Mouse (Mus musculus): ENCODE results near the gene Smg9.

The Smg9 gene

GRCm38 (mm10) chr7:24408186-24408585 is 8.8 kb downstream of the Smg9 start:
- no peak for DNase-seq (ENCODE audit: low read depth, low spot score)

GRCm38 (mm10) chr7:24410123-24410522 is 10.7 kb downstream of the Smg9 start:
- DNase-seq (ENCODE audit: low read depth, low spot score), result no peak

GRCm38 (mm10) chr7:24410831-24411230 is 11.4 kb downstream of the Smg9 start:
- DNase-seq (ENCODE audit: low read depth, low spot score), result no peak

- DNase-seq (ENCODE audit: low read depth, low spot score), result no peak
Observed at GRCm38 (mm10) chr7:24413630-24414029, 14.2 kb downstream of the Smg9 start.

- no peak for DNase-seq (ENCODE audit: low read depth, low spot score)
Observed at GRCm38 (mm10) chr7:24415261-24415660, 15.8 kb downstream of the Smg9 start.

GRCm38 (mm10) chr7:24419579-24419978 is 20.2 kb downstream of the Smg9 start:
- no peak for DNase-seq (ENCODE audit: low read depth, low spot score)

- no peak for DNase-seq (ENCODE audit: low read depth, low spot score)
Observed at GRCm38 (mm10) chr7:24421648-24422047, 22.2 kb downstream of the Smg9 start.

GRCm38 (mm10) chr7:24422251-24422650 is 22.8 kb downstream of the Smg9 start:
- DNase-seq (ENCODE audit: low read depth, low spot score), result no peak

GRCm38 (mm10) chr7:24423107-24423763 is 23.8 kb downstream of the Smg9 start:
- DNase-seq (ENCODE audit: low read depth, low spot score), result no peak

- no peak for DNase-seq (ENCODE audit: low read depth, low spot score)
Observed at GRCm38 (mm10) chr7:24423956-24424732, 24.7 kb downstream of the Smg9 start.

- no peak for DNase-seq (ENCODE audit: low read depth, low spot score)
Observed at GRCm38 (mm10) chr7:24425919-24426318, 26.5 kb downstream of the Smg9 start.

- no peak for DNase-seq (ENCODE audit: low read depth, low spot score)
Observed at GRCm38 (mm10) chr7:24427168-24427567, 27.7 kb downstream of the Smg9 start.

GRCm38 (mm10) chr7:24428725-24429124 is 29.3 kb downstream of the Smg9 start:
- no peak for DNase-seq (ENCODE audit: low read depth, low spot score)

GRCm38 (mm10) chr7:24429413-24430112 is 30.1 kb downstream of the Smg9 start:
- DNase-seq (ENCODE audit: low read depth, low spot score), result no peak

- DNase-seq (ENCODE audit: low read depth, low spot score), result no peak
Observed at GRCm38 (mm10) chr7:24430551-24431345, 31.3 kb downstream of the Smg9 start.

- no peak for DNase-seq (ENCODE audit: low read depth, low spot score)
Observed at GRCm38 (mm10) chr7:24431713-24432112, 32.3 kb downstream of the Smg9 start.

GRCm38 (mm10) chr7:24435305-24435704 is 35.9 kb downstream of the Smg9 start:
- no peak for DNase-seq (ENCODE audit: low read depth, low spot score)

- no peak for DNase-seq (ENCODE audit: low read depth, low spot score)
Observed at GRCm38 (mm10) chr7:24437981-24438380, 38.6 kb downstream of the Smg9 start.

- no peak for DNase-seq (ENCODE audit: low read depth, low spot score)
Observed at GRCm38 (mm10) chr7:24439191-24439590, 39.8 kb downstream of the Smg9 start.

GRCm38 (mm10) chr7:24439891-24440290 is 40.5 kb downstream of the Smg9 start:
- DNase-seq (ENCODE audit: low read depth, low spot score), result no peak

- no peak for DNase-seq (ENCODE audit: low read depth, low spot score)
Observed at GRCm38 (mm10) chr7:24441785-24442184, 42.4 kb downstream of the Smg9 start.

GRCm38 (mm10) chr7:24442313-24442712 is 42.9 kb downstream of the Smg9 start:
- no peak for DNase-seq (ENCODE audit: low read depth, low spot score)

Measured in retina, adult 2 months (tissue).